Mouse (Mus musculus) monocyte, adult 2 months (primary cell): Measurements from ENCODE around the gene Ubtd1.

ENCODE experiments used
- DNase-seq, 2 experiments: peaks; one replicate each; pipeline ENCODE4 v3.0.0; 2022; ENCODE audit warnings: low spot score in 2 of 2, low read depth in 1 of 2

Gene Ubtd1

DNA sequence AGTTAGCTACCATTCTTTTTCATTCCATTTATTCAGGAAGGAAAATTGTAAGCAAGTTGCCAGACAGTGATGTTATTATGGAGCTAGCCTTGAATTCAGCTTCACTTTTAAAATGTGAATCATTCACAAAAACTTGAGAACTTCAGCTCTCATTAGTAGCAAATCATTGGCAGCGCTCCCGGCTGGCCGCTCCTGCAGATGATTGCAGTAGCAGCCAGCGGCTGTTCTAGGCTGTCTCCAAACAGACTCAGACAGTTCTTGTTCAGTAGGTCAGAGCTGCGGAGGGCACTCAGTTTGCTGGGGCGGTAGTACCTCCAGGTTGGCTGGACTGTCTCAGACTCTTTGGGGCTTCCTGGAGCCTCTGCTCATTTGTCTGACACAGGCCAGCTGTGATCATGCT, 11.9 kb downstream of the Ubtd1 start:
- no peak for DNase-seq

DNA sequence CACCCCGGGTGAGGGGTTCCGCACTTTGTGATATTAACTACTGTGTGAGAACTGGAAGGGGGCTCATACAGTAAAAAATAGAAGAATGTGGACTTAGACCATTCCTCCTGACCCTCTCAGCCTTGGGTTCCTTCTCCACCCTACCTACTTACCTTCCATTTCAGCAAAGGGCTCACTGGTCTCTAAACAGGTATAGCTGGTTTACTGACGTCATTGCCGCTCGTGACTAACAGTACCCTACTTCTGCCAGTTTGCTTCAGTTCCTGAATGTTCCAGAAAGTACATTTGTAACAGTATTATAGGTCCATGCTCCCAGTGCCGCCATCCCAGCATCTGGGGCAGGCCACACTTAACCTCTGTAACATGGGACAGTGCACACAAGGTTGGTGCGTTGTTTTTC, 12.5 kb downstream of the Ubtd1 start:
- no peak for DNase-seq

DNA sequence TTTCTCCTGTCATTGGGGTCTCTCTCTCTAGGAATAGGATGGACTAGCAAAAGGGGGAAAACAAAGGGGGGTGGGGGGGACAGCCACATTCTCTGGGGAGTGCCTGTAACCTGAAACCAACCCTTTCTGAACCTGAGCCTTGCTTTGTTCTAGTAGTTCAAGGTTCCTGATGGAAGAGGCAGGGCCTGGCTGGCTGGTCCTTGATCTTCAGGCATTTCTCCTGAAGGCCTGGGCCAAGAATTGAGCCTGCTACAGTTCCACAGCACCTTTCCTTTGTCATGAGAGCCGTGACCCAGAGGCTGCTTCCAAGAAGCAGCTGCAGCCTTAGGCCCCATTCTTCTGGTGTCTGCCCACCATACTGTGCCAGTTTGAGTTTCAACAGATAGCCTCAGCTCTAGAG, 13.9 kb downstream of the Ubtd1 start:
- no peak for DNase-seq

DNA sequence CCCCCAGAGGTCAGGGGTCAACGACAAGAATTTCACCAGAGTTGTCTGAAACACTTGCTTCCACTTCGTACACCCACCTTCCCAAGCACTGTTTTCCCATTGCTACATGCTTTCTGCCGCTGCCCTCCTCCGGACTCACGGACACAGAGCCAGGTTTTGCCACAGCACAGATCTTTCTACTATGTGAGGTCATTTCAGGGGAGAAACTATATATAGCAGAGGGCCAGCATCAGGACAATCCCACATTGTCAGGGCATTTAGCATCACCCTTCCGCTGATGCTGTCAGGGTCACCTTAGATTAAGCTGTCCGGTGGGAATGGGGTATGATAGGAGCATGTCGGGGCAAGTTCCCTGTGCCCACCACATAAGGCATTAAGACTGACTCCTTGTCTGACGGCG, 15.5 kb downstream of the Ubtd1 start:
- DNase-seq: no peak

DNA sequence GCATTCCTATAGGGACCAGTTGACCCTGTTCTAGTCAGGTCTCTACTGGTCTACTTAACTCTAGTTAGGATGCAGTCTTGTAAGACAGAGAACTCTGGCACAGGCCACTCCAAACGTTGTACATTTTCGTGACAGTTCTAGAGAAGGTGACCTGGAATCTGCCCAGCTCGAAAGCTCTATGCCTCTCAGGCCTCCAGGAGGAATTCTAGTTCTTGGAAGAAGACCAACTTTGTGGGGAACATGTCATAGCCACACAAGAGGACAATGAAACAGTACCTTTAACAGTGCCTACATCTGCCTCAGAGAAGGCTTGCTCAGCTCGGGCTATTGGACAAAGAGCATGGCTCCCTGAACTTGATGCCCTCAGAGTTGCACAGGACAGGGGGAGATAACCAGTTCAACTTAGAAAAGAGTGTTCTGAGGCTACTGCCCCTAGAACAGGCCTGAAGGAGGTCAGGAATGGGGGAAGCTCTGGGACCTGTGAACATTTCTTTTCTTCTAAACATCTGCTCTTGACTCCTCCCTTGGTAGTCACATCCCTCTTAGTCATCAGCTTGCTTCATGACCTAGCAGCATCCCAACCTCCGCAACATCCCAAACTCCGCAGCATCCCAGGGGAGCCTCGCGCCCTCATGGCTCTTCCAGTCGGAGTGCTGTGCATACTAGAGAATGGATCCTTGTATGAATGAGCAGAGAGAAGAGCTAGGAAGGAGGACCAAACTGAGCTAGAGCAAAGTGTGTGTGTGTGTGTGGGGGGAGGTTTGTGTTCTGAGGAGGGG, 17.4 kb downstream of the Ubtd1 start:
- DNase-seq: no peak

DNA sequence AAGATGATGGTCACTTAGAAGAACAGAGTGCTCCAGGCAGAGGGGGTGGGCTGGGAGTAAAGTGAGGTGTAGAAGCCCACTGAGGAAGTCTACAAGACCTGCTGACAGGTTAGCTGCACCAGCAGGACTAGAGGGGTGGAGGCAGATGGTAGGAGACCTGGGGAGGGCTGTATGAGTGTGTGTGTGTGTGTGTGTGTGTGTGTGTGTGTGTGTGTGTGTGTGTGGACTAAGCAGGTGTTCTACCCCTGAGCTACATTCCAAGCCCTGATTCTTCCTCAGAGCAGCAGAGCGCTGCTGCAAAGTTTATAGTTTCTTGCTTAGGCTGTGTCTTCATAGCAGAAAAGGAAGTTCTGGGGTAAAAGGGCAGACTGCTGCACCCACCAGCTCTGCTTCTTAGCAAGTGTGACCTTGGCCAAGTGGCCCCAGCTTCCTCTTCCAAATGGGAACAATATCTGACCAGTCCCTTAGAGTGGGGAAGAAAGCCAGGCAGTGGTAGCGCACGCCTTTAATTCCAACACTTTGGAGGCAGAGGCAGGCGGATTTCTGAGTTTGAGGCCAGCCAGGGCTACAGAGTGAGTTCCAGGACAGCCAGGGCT, 18.2 kb downstream of the Ubtd1 start:
- peak in 1 of 2 experiments; percentile 53 for DNase-seq

DNA sequence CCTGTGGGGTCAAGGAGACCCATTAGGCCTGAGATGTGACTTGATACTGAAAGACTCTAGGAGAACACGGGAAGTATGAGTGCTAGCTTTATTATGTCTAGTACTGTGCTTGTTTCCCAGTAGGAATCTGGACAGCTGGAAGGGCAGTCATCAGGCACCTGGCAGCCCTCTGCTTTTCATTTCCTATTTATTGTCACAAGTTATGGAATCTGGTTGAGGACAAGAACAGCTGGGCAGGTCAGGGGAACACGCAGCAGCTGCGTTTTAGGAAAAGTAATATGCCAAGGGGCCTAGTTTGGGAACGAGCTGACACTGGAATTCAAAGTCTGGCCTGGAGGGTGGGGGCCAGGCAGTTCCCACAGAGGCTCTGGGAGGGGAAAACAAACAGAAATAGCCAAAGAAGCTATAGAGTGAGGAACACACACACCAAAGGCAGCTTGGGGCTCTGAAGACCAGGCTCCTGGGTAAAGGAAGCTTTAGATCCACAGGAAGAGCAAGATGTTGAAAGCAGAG, 18.9 kb downstream of the Ubtd1 start:
- DNase-seq: no peak

DNA sequence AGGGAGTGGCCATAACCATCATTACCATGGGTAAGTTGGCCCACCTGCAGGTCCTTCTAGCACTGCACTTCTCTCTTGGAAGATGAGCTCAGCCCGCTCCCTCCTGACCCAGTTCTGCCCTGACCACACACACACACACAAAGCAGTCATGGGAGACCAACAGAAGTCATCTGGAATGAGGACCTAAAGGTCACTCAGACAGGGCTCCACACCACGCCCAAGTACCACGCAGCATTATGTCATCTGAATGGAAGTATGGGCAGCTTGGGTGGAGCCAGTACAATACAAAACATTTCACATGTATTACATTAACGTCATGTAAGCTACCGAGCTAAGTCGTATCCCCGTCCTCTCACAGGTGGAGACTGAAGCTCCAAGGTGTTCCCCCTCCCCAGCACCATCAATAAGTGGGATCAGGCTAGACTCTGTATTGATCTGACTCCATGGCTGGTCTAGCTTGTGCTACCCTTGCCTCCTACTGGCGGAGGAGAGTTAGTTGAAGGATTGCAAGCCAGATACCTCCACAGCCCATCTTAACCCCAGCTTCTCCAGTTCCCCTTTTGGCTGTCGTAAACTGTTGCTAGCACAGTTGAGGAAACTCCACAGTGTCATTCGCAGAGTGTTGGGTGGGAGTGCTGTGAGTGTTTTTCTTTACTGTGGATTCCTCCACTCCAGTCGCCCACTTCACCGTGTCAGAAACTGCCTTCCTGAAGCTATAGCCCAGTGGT, 19.9 kb downstream of the Ubtd1 start:
- DNase-seq: peak; percentile 44 to 77

DNA sequence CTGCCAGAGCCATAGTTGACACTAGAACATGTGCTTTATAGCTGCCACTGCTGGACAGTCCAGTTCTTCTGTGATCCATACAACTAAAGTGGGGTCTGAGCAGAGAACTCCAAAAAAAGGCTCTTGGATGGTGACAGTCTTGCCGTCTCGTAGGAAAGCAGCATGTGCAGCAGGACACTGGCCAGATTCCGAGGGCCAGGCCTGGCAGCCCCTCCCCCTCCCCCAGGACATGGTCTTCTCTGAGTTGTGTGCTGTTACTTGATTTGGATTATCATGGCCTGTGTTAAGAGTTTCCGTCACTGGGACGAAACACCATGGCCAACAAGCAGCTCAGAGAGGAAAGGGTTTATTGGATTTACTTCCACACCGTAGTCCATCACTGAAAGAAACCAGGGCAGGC, 22.7 kb downstream of the Ubtd1 start:
- DNase-seq: no peak

DNA sequence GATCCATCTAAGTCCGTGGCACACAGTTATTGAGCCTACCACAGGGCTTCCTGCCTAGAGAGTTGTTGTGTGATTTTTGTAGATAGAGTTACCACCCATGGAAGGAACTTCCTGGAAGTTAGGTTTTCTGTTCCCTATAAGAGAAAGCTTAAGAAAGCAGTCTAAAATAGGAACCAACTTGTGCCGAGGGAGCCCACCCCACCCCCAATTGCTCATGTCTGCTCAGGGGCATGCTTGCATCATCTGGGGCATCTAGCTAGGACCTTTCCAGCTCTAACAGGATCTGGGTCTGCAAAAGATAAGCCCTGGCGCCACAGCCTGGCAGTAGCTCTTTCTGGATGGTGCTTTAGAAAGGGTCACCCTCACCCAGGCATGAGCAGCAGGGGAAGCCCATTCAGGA, 24.1 kb downstream of the Ubtd1 start:
- peak; percentile 51 to 62 for DNase-seq

DNA sequence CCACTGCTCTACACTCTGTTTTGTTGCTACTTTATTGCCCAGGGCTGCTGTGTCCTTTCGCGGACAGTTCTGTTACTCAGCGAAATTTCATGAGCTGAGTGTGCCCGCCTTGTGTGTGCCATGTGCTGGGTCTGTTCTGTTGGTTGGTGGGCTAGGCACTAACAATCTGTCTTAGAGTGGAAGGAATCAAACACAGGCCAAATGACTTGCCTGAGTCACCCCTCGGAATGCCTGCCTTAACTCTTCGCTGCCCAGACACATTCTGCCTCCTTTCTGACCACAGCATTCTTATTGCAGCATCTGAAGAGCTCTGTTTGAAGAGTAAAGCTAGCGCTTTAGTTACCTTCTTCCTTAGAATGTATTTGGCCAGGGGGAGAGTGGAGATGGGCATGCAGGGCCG, 25.0 kb downstream of the Ubtd1 start:
- no peak for DNase-seq

DNA sequence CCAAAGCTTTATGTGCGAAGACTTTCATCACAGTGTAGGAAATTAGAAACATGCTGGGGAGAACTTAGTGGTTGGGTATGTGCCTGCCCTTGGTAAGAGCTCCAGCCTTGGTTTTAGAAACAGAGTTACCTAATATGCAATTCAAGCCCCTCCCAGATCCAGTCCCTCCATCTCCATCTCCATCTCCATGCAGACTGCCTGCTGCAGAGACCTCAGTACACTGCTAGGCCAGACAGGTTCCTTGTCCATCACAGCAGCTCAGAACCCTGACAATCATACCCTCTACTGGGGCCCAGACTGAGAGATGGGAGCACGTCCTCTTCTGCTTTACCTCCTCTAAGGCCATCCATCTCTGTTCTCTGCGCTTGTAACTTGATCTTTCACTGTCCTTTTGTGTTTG, 27.0 kb downstream of the Ubtd1 start:
- DNase-seq: no peak

DNA sequence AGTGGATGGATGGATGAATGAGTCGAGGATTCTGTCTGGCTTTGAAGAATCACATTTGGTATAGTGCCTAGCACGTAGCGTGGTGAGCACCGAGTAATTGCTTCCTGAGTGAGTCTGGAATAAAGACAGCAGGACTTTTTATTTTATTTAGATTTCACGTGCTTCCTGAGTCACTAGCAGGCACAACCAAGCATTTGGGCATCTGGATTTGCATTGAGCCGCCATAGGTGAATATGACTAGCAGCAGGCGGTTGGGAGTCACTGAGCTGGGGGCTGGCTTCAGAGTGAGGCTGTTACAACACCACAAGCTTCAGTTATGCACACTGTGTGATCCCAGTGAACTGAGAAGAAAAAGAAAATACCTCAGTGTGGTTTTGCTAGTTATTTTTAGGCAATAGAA, 27.5 kb downstream of the Ubtd1 start:
- DNase-seq: no peak

DNA sequence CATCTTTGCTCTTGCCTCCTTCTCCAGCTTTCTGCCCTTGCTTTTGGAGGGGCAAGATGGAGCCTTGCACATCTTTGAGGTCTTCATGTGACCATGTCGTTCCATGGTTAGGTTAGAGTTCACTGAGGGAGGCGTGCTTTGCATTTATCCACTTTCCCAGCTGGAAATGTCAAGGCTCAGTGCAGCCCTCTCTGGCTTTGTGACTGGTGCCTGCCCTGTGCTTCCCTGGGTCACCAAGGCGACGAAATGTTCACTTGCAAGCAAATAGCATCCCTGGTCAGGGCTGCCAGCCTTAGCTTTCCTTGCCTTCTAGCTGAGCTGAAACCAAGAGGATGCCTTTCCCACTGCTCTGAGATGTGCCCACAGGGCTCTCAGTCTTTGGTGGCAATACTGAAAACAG, 28.9 kb downstream of the Ubtd1 start:
- DNase-seq: no peak

DNA sequence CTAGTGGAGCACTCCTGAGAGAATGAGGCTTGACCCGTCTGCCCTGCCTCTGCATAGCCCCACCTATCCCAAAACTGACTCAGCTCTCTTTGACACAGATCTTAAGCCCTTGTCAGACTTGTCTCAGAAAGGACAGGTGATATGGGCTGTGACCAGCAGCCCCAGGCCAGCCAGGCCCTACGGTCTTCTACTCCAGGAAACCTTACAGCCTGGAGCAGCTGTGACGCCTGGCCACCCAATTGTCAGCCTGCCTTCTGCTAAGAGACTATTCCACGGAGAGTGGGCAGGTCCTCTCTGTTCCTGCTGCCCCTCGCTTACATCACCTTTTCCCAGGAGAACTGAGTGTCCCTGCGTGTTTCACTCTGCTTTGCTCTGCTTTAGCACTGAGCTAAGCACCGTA, 29.6 kb downstream of the Ubtd1 start:
- DNase-seq: no peak

DNA sequence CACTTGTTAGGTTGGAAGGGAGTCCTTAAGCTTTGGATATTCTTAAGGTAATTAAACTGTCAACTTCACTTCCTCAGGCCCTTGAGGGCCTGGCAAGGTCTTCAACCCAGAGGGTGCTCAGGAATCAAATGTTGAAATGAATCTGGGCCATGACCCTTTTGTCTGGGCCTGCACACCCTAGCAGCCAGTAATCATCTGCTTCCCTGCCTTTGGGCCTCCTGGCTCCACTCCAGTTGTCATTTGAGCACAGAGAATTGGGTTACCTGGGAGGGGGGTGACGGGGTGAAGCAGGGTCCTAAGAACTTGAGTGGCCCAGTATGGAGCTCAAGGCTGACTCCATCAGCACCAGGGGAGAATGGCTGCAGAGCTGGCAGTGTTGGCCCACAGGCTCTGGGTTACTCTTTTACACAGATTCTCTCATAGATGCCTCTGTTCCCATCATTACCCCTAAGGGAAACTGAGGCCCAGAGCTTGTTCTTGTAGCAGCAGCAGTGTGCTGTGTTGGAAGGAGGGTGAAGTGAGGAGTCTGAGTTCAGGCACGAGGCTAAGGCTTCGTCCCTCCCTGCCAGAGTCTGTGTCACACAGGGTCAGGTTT, 32.8 kb downstream of the Ubtd1 start:
- no peak for DNase-seq

DNA sequence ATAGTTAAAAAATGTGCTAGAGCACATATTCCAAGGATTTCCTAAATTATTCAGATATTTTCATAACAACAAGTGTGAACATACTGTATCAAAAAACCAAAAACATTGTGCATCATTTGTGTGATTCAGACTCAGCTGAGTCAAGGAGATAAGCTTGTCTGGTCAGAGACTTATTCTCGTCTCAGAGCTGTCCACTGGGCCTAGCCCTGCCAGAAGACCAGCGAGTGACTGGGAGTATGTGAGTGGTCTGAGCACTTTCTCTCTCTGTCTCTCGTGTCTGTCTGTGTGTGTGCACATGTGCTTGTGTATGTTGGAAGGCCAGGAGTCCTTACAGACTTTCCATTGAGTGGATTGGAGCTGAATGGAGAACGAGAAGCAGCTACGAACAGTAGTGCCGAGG, 33.4 kb downstream of the Ubtd1 start:
- DNase-seq: no peak

DNA sequence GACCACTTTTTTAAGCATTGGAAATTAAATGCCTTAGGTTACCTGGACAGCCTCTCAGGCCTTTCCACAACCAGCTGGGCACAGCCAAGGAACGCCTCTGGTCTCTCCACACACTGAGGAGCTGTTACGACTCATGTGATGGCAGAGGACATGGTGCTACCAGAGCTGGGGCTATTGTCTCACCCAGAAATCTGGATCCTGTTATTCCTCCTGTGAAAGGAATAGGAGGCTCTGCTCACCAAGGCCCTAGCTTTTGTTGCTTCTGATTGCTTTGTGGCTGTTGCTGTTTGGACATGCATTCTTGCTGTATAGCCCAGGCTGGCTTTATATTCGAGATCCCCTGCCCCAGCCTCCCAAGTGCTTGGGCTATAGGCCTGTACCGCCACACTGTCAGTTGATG, 34.7 kb downstream of the Ubtd1 start:
- DNase-seq: no peak

DNA sequence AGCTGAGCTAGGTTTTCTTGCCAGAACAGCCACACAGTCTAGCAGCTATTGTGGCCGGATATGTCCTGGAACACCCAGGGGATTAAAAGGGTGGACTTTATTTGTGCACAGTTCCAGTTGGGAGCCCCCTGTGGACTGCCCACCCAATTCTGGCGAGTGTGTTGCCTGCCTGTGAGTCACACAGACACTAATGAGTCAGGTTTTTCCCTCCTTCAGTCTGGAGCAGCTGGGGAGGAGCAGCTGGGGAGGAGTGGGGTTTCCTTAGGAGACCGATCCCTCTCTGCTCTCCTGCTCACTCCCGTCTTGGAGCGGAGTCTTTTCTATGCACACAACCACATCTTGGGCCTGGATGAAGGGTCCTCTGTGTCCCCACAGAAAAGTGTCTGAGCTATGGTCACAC, 35.3 kb downstream of the Ubtd1 start:
- DNase-seq: no peak

DNA sequence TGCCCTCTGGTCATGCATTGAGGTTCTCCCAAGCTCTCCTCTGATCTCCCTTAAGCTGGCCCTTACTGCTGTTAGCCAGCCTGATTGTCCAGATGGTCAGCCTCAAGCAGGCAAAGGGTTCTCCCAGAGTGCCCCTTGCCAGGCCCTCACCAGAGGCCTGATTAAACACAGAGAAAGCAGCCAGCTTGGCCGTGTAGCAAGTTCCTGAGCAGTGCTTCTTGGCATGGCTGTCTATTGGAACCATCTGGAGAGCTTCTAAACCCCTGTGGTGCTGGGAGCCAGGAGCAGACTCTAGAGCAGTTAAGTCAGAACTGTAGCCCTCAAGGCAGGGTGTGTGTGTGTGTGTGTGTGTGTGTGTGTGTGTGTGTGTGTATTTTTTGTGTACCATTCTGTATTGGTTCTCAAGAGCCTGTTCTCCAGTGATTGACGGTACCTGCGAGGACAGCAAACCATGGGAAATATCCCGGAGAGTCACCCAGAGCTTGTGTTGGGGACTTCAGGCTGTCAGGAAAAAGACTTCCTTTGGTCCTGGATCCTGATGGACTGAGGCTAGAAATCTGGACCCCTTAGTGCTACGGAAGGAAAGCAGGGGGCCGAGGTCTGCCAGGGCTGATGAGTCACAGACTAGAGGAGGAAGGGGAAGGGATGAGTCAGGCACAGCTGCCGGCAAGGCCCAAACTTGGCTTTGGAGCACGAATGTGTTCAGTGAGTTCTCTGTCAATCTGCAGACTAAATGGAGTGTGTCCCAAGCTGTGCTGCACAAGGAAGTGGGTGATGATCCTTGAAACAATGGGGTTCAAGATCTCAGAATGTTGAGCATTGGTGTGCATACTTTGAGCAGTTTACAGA, 36.1 kb downstream of the Ubtd1 start:
- no peak for DNase-seq

DNA sequence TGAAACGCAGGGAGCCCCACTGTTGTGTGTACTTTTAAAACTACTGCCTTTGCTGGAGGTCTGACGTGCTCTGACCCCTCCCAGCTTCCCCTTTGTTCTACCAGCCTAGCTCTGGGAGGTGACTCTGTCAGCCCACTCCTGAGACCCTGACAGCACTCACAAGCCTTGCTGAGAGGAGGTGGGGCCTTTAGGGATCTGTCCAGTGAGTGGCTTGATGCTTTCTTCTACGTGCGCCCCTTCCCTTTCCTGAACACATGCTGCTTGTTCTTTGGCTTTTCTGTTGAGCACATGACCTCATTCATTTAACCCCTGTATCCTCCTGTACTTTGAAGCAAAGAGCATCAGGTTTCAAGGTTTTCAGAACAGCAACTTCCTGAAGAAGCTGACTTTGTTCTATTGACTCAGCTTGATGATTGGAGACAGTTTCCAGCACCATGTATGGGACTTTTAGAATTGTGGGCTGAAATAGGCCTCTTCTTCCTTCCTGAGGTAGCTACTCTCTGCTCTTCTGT, 37.5 kb downstream of the Ubtd1 start:
- DNase-seq: no peak
